Mouse (Mus musculus) gastrocnemius, postnatal 14 days (tissue): ENCODE data around the gene Specc1l. TPM values are rescaled to one million over a fixed set of nuclear protein-coding genes. Genes with fewer than 3 reads are reported as not detected.

Experiments used
- DNase-seq: peaks from one replicate; pipeline ENCODE4 v3.0.0; 2021; ENCODE audit warnings: mixed read lengths
- intact Hi-C: fragments of 180-260 bp; cut with DNase I; formaldehyde crosslinking; loops from one replicate; pipeline ENCODE4 v1.15.1; 2025; ENCODE audit warnings: low total_unique reads
- long read RNA-seq, 2 experiments: library from polyadenylated mRNA; stranded (forward); transcript quantifications; one replicate each; pipeline ENCODE4 v2.0.0; 2021
- total RNA-seq, 2 experiments: library from RNA; stranded (reverse); gene quantifications; 2 replicates each; pipeline ENCODE4 v1.2.3; 2021

The Specc1l gene
- total RNA-seq = 10 to 100 TPM; 33.5 TPM
- long read RNA-seq, experiment 1, full-length matches to known transcripts = 5 of 14 reads
- long read RNA-seq, experiment 1, partial matches to known transcripts = 4 of 14 reads
- long read RNA-seq, experiment 1, other reads (novel, unspliced or antisense) = 5 of 14 reads
- long read RNA-seq, experiment 2, full-length matches to known transcripts = 8 of 17 reads
- long read RNA-seq, experiment 2, partial matches to known transcripts = 2 of 17 reads
- long read RNA-seq, experiment 2, other reads (novel, unspliced or antisense) = 7 of 17 reads

- intact Hi-C loops = no loop called here
- peak; percentile 98 for DNase-seq
Observed at GRCm38 (mm10) chr10:75211807-75212645, at the start of gene Specc1l. Gene Specc1l (plus strand): TSS chr10:75212073.

GRCm38 (mm10) chr10:75165825-75166481 lies 45.9 kb upstream of the Specc1l start:
- intact Hi-C loops = no loop called here
- no peak for DNase-seq

- DNase-seq = no peak
- intact Hi-C loops = no loop called here
Observed at GRCm38 (mm10) chr10:75166601-75167000, 45.3 kb upstream of the Specc1l start.

GRCm38 (mm10) chr10:75170207-75170850 lies 41.5 kb upstream of the Specc1l start:
- no peak for DNase-seq
- intact Hi-C loops = no loop called here

- DNase-seq = no peak
- intact Hi-C loops = no loop called here
Observed at GRCm38 (mm10) chr10:75173056-75173455, 38.8 kb upstream of the Specc1l start.

GRCm38 (mm10) chr10:75173712-75174111 lies 38.2 kb upstream of the Specc1l start:
- intact Hi-C loops = no loop called here
- no peak for DNase-seq

GRCm38 (mm10) chr10:75176494-75176893 lies 35.4 kb upstream of the Specc1l start:
- intact Hi-C loops = no loop called here
- DNase-seq = no peak

GRCm38 (mm10) chr10:75178911-75179310 lies 33.0 kb upstream of the Specc1l start:
- no peak for DNase-seq
- intact Hi-C loops = no loop called here

- intact Hi-C loops = loop anchor here (2.0 to 5.0 kb wide), 2 partner anchors 71 to 255 kb away; no protein-coding TSS in a partner anchor
- DNase-seq = peak; percentile 74
Observed at GRCm38 (mm10) chr10:75182151-75182774, 29.6 kb upstream of the Specc1l start.

GRCm38 (mm10) chr10:75184826-75185225 lies 27.0 kb upstream of the Specc1l start:
- intact Hi-C loops = loop anchor here (5.0 kb wide), 1 partner anchor 252 kb away; no protein-coding TSS in a partner anchor
- no peak for DNase-seq

GRCm38 (mm10) chr10:75186551-75186950 lies 25.3 kb upstream of the Specc1l start:
- intact Hi-C loops = no loop called here
- DNase-seq = no peak

- intact Hi-C loops = no loop called here
- DNase-seq = no peak
Observed at GRCm38 (mm10) chr10:75187366-75188056, 24.4 kb upstream of the Specc1l start.

- DNase-seq = no peak
- intact Hi-C loops = no loop called here
Observed at GRCm38 (mm10) chr10:75191647-75192046, 20.2 kb upstream of the Specc1l start.

GRCm38 (mm10) chr10:75197817-75198216 lies 14.1 kb upstream of the Specc1l start:
- no peak for DNase-seq
- intact Hi-C loops = no loop called here

GRCm38 (mm10) chr10:75200733-75201132 lies 11.1 kb upstream of the Specc1l start:
- intact Hi-C loops = no loop called here
- peak; percentile 47 for DNase-seq

- DNase-seq = no peak
- intact Hi-C loops = no loop called here
Observed at GRCm38 (mm10) chr10:75206192-75206591, 5.7 kb upstream of the Specc1l start.

- no peak for DNase-seq
- intact Hi-C loops = no loop called here
Observed at GRCm38 (mm10) chr10:75210841-75211240, 1.0 kb upstream of the Specc1l start.

- intact Hi-C loops = no loop called here
- peak; percentile 18 for DNase-seq
Observed at GRCm38 (mm10) chr10:75212981-75213380, 1.1 kb downstream of the Specc1l start.

- intact Hi-C loops = no loop called here
Observed at GRCm38 (mm10) chr10:75220722-75221121, 8.8 kb downstream of the Specc1l start.

More at GRCm38 (mm10) chr10:75220722-75221121, 8.8 kb downstream of the Specc1l start:
- no peak for DNase-seq
